Mouse (Mus musculus) embryo, embryonic 10 days (tissue): ENCODE measurements around the gene Aebp1.
"Not testable (repeated sequence)": the region's sequence is repeated elsewhere in the genome, so short reads cannot be mapped to it uniquely, and the experiment has no call there.

ENCODE experiments used
- DNase-seq: peaks from one replicate; pipeline ENCODE4 v3.0.0-alpha.2; 2015; ENCODE audit warnings: low spot score

Gene Aebp1

DNA sequence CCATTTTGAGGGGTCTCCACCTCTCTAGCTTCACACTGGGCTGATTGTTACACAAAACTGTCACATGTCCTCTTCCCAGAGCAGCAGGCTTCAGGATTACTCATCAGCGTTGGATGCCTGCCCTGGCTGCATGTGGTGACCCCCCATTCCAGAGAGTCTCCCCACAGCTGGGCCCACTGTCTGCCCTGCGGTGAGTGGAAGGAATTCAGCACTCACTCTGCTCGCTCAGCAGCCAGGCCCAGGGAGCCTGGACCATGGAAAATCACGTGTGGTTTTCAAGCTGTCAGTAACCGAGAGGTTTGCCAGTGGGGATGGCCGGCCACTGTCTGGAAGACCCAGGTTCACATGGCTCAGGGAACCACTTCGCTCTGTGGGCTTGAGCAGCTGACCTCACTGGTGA is 5.8 kb upstream of the Aebp1 start:
- DNase-seq: no peak

DNA sequence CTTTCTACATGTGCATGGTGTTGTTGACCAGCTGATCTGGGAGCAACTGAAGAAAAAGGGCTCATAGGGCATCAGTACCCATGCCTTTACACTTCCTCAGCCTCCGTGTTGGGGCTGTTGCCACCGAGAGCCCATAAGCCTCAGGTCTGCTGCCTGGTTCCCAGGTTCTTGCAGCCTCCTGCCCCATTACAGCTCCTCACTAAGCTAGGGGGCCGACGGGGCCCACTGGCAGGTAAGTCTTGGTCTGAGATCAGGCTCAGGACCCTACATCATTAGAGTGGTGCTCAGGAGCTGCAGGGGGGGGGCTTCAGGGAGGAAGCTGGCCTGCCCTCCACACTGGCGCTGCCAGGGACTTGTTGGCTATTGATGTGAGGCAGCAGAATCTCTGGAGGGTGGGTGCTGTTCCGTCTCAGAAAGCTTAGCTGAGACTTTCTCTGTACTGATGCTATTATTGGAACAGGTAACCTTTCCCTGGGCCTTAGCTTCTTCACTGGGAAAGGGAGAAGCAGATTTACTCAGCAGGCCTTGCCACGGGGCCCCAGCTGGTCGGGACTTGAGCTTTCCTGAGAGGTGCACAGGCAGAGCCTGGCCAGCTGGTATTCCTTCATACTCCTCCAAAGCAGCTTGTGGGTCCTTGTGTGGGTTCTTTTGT is 5.1 kb upstream of the Aebp1 start:
- DNase-seq: no peak

DNA sequence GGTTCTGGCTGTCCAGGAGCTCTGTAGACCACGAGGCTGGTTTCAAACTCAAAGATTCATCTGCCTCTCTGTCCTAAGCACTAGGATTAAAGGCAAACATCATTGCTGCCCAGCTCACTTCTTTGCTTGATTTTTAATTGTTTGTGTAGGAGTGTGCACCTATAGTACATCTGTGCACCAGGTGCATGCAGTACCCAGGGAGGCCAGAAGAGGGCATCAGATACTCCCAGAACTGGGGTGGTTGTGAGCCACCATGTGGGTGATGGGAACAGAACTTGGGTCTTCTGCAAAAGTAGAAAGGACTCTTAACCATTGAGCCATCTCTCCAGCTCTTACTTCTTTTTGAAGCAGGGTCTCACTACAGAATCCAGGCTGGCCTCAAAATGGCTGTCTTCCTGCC is 3.0 kb upstream of the Aebp1 start:
- DNase-seq: no peak

DNA sequence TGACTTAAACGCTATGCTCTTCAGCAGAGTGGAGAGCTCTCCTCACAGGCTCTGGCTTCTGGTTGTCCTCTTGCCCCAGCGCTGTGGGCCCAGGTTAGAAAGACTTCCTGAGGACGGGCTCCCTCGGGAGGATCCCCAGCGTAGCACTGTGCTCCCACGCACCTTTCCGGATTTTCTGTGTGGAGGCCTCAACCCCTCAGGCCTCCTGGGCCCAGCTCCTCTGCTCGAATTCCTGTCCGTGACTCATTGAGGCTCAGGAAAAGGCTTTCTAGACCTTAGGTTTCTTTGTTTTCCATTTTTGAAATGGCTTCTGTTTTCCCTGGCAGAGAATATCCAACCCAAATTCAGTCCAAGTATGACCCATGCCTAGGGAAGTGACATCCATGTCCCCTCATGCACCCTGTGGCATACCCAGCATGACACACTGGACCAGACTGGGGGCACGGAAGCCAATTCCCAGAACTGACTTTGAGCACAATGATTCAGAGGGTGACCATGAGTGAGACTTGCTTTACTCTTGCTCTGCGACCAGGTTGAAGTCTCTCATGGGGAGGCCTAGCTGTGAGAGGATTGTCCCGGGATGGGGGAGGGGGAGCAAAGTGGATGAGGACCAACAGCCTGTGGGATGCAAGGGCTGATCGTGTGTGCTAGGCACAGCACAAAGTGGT is 1.7 kb upstream of the Aebp1 start:
- no peak for DNase-seq

DNA sequence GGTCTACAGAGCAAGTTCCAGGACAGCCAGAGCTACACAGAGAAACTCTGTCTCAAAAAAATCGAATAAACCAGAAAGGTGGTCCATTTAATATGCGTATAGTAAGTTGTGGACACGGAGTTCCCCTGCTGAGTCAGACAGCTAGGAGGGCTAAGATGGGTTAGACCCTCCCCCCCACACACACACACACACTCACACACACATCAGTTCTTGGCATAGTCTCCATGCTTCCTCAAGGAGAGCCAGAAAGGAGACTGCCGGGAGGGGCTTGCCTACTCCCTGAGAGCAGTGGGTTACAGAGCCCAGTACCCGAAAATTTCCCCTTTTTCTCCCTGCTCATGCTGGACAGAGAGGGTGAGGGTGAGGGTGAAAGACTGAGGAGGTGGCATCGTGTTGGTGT is 1.1 kb upstream of the Aebp1 start:
- DNase-seq: no peak

DNA sequence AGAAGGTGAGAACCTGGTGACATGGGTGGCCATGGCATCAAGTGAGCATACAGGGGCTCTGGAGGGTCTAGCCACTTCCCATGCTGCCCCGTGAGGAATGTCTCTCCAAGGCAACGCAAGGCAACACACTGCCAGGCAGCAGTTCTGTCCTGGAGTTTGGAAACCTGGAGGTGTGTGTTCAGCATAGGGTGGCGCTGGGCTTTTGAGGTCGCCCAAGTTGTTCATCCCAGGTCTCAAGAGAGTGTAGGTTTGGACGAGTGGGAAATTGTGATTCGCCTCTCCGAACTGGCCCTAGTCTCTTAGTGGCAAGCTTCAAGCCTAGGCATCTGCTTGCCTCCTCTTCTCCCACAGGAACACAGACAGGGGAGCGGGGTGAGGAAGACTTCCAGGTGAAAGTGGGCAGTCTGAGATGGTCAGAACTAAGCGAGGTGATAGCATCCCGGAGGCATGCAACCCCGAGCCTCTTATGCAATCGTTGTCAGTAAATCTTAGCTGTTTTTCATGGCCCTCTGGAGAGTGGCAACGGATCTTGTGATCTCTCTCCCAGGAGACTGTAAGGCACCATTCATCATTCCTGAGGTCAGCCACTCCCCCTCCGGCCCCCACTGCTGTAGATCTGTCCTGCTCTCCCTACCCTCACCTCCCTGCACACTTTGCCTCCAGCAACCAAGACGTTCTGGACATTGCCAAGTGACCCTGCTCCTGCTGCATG is 803 bp downstream of the Aebp1 start:
- peak; percentile 49 for DNase-seq

DNA sequence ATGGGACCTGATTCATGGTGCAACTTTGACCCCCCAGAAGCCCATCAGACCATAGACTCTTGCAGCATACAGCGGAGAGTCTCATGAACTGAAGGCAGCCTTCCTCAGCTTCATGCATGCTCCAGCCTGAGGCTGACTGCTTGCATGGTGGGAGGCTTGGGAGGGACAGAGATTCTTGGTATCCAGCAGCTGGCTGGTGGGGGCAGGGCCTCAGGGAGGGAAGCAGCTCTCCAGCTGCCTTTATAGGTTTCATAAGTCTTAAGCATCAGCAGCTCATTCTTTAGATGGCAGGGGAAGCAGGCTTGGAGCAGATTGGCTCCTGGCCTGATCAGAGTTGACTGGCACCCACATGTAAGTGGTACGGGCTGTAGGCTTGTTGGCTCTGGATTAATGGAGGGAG is 5.4 kb downstream of the Aebp1 start:
- DNase-seq: no peak

DNA sequence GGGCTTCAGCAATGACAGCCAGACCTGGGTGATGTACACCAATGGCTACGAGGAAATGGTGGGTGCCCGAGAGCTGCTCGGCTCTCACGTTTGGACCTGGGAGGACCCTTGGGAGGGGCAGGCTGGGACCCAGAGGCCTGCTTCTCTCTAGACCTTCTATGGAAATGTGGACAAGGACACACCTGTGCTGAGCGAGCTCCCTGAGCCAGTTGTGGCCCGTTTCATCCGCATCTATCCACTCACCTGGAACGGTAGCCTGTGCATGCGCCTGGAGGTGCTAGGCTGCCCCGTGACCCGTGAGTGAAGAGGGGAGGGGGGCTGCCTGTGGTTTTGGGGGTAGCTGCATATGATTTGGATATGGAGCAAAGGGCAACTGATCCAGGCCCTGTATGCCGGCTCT is 6.6 kb downstream of the Aebp1 start:
- no peak for DNase-seq

DNA sequence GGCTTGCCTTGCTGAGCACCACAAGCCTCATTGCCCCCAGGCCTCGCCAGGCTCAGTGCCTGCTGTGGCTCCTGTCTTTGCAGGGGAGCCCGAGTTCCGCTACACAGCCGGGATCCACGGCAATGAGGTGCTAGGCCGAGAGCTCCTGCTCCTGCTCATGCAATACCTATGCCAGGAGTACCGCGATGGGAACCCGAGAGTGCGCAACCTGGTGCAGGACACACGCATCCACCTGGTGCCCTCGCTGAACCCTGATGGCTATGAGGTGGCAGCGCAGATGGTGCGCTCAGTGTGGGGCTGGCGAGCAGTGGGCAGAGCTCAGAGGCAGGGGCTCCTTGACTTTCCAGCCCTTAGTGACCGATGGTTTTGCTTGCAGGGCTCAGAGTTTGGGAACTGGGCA is 7.6 kb downstream of the Aebp1 start:
- DNase-seq: no peak

DNA sequence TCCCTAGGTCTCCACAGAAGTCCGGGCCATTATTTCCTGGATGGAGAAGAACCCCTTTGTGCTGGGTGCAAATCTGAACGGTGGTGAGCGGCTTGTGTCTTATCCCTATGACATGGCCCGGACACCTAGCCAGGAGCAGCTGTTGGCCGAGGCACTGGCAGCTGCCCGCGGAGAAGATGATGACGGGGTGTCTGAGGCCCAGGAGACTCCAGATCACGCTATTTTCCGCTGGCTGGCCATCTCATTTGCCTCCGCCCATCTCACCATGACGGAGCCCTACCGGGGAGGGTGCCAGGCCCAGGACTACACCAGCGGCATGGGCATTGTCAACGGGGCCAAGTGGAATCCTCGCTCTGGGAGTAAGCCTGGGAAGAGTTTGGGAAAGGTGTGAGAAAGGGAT is 8.3 kb downstream of the Aebp1 start:
- no peak for DNase-seq

DNA sequence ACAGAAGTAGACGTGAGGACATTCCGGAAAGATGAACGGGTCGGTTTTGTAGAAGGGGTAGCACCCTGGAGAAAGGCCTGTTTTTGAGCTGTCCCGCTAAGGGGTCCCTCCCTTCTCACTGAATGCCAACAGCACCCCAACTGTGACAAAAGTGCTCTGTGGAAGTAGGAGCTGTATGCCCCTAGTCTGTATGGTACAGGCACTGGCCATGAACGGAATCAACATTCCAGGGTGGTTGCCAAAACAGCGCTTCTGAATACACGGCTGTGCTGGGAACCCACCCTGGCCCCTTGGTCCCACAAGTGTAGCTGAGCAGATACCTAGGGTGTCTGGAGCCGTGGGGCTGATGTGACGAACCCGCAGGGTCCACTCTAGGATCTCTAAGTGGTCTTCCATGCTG is 11.0 kb downstream of the Aebp1 start:
- DNase-seq: no peak

DNA sequence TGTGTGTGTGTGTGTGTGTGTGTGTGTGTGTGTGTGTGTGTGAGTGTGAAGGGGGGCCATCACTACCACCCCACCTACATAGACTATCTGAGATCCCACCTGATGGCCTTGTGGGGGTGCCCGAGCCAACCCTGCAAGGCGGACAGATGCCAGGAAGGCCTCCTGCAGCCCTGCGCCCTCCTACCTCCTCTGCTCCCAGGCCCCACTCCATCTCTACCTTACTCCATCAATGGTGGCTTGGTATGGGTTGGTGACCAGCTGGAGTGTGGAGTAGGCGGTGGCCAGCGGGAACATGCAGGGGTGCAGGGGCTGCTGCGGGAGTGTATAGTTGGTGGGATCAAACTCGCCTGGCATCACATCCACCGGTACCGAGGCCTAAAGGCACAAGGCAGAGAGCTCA is 11.4 kb downstream of the Aebp1 start:
- DNase-seq: no peak

DNA sequence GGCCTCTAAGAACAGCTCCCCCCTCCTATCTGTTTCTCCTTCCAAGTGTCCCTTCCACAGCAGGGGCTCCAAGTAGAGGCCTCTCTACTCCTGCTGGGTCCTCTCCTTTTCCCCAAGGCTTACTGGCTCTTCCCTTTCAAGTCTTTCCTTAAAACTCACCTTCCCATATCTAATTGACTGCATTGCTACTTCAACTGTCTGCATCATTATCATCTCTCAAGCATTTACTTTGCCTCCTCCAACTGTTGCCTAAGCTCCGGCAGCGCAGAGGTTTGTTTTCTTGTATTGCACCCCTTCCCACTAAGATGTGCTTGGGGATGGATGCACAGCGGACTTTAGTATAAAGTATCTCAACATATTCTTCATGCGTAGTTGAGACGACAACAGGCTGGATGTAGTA is 15.7 kb downstream of the Aebp1 start:
- no peak for DNase-seq

DNA sequence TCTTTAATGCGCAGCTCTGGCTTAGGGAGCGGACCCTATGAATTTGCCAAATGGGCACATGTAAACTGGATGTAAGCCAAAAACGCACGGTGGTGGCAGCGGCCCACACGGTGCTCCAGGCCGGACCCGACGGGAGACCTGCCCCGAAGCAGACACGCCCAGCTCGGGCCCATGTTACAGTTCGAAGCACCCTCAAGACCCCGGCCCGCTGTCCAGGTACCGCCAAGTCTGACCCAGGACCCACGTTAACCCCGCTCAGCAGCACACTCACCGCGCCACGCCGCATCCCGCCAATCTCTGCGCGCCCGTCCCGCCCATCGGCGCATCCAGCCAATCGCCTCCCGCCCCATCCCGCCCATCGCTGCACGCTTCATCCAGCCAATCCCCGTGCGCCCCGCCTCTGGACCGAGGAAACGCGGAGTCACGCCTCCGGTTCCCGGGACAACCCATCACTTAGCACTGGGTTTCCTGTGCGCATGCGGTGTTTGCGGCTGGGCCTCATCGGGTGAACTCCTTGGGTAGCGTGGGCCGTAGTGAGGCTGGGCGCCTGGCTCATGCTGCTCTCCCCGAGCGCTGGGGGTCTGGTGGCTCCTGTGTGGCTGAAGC is 16.3 kb downstream of the Aebp1 start, which contains the start of gene Pold2:
TSS of gene Pold2 (minus strand) at position 372 of the 606 bp plus-strand sequence.
- peak; percentile 100 for DNase-seq

DNA sequence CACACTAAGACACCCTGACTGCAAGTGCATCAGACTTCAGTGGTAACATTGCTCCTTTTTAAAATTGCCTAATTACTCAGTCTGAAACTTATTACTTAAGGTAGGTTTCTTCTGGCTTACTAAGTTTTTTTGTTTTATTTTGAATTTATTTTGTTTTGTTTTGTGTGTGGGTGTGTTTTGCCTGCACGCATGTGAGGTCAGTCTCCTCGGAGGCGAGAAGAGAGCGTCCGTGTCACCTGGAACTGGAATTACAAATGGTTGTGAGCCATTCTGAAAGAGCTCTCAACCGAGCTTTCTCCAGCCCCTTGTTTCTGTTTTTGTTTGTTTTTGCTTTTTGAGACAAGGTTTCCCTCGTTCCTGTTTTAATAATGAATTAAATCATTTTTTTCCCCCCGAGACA is 16.9 kb downstream of the Aebp1 start:
- no peak for DNase-seq

DNA sequence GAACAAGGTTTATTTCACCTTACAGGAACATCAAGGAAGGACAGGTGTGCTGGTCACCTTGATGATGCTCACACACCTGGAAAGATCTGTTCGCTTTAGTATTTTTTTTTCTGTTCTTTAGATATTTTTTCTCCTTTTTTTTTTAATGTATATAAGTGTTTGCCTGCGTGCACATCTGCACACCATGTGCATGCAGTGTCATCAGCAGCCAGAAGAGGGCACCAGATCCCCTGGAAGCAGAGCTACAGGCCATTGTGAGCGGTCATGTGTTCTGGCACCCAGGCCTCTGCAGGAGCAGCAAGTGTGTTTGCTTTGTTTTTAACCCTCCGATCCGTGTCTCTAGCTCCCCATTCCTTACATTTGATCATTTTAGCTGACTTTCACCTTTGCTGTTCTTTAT is 18.2 kb downstream of the Aebp1 start:
- DNase-seq: peak; percentile 88

DNA sequence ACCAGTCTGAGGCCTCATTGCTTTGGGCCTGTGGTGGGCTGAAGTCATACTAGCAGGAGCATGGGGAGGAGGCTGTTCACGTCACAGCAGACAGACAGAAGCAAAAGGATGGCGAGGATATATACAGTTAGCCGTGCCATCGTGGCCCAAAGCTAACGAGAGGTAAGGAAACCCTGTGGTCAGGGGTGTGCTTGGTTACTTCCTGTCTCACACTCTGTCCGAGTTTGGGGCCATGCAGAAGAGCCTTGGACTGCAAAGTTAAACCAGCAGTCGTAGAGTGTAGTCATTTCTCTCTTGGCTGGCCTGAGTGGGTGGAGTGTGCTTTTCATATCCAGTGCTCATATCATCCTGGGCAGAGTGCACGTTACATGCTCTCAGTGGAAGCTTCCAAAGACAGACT is 20.8 kb downstream of the Aebp1 start:
- DNase-seq: no peak

DNA sequence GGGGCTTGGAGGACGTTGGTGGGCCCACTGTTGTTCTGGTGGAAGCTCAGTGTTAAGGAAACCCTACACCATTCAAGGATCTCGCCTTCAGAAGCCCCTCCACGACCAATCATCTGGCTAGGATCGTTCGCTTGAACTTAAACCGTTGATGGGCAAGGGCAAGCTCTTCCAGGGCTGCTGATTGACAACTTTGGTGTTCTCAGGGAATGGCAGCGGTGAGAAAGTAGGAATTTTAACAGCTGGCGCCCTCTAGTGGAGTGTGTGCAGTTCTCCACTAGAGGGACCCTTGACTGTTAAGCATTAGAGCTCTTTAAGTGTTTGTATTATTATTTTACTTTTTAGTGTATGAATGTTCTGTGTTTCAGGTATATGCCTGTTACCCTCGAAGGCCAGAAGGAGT is 24.4 kb downstream of the Aebp1 start:
- peak; percentile 82 for DNase-seq

DNA sequence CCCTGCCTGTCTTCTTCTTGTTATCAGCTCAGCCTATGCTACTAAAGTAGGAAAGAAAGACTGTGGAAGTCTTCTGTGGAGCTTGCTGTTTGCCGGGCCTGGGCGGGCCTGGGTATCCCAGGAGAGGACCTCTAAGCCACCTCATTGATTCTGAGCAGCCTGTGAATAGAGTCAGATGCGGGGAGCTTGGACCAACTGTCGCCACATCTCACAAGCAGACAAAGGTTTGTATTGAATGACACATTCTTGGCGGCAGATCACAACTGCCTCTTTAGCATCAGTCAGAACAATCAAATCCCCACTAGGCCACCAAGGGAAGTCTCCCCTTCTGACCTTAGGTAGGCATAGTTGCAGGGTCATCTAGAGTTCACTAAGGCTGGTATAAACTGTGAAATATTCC is 25.5 kb downstream of the Aebp1 start:
- peak; percentile 69 for DNase-seq

DNA sequence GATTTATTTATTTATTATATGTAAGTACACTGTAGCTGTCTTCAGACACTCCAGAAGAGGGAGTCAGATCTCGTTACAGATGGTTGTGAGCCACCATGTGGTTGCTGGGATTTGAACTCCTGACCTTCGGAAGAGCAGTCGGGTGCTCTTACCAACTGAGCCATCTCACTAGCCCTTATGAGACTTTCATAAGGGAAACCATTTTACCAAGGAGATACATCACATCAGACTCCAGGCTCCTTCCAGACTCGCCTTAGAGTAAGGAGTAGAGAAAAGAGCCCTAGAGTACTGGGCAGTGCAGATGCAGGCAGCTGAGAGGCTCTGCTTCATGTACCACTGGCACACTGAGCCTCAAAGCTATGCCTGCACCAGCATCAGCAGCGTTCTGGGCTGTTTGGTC is 26.8 kb downstream of the Aebp1 start:
- not testable (repeated sequence) for DNase-seq

DNA sequence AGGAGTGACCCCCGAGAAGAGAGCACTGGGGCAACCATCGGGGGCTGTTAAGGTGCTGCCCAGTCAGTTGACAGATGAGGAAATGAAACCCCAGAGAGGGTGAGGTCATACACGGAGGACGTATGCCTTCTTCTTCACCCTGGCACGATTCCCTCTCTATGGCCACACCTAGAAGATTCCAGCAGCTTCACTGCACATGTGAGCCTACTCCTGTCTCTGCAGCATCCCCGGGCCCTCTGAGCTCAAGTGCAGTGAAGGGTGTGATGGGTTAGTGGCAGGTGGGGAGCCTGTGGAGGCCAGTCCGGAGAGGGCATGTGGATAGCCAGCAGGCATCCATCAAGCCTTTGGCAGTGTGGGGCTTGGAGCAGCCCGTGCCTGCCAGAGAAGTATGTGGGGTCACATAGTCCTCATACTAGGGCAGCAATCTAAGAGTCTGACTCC is 30.4 kb downstream of the Aebp1 start:
- peak; percentile 62 for DNase-seq

DNA sequence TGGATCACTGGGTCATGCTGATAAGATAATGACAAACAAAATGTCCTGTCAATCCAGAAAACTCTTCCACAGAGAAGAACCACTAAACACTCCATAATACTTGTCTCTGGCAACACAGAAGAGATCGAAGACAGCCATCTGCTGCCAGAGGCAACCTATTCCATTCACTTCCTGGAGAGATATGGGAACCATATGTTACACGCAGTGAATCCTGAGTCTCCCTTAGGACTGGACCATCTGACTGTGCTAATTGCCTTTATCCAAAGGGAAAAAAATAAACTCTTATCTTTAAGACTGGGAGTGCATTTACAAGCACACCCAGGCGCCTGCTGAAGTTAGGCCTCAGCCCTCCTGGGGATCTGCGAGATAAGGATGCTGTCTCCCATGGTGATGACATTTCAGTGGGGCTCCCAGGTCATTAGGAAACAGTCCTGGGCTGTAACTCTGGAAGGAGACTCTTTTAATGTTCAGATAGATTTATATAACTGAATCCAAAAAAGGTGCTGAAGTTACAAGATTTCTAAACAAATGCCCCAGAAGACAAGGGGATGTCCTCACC is 31.1 kb downstream of the Aebp1 start:
- peak; percentile 44 for DNase-seq

DNA sequence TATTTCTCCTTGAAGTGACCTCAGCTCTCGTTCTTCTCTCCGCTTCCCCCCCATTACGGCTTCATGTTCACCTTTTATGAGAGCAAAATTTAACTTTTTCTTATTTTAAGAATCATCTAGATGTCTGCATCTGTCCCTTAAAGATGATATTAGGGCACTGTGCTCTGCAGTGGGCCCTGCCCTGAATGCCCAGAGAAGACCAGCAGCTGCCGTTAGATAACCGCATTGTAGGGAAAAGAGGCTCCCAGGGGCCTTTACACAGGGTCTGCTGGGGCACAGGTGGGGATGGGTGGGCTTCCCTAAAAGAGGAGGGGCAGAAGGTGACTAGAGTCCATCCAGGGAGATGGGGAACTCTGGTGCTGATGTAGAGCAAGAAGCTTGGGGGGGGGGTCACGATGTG is 32.1 kb downstream of the Aebp1 start:
- DNase-seq: no peak
